Mouse (Mus musculus) liver, adult 2 months (tissue): ENCODE data around the gene Tfap4. TPM values are rescaled to one million over a fixed set of nuclear protein-coding genes. Genes with fewer than 3 reads are reported as not detected.

ENCODE experiments used
- DNase-seq: peaks from one replicate; pipeline ENCODE4 v3.0.0-alpha.2; 2011; ENCODE audit warnings: low read depth, low spot score; ENCODE audit errors: extremely low read depth
- H3K27ac ChIP-seq: fragments of 200-500 bp; replicated peaks from 2 replicates; pipeline ENCODE4 v1.5.1; 2012; ENCODE audit warnings: low read depth, mild to moderate bottlenecking, control low read depth, inconsistent platforms, low read length; ENCODE audit not compliant: insufficient read depth
- H3K27me3 ChIP-seq: fragments of 200-500 bp; 2 replicates; pipeline ENCODE4 v1.6.1; 2012; ENCODE audit warnings: mild to moderate bottlenecking, moderate library complexity, low read length, inconsistent platforms; ENCODE audit not compliant: control insufficient read depth, insufficient read depth
- H3K36me3 ChIP-seq: fragments of 200-500 bp; 2 replicates; pipeline ENCODE4 v1.6.1; 2012; ENCODE audit warnings: low read length, inconsistent platforms; ENCODE audit not compliant: control insufficient read depth, insufficient read depth
- H3K4me1 ChIP-seq: fragments of 200-500 bp; 2 replicates; pipeline ENCODE4 v1.6.1; 2011; ENCODE audit warnings: low read length; ENCODE audit not compliant: control insufficient read depth, insufficient read depth
- H3K4me3 ChIP-seq: fragments of 200-500 bp; 2 replicates; pipeline ENCODE4 v1.5.1; 2011; ENCODE audit warnings: low read depth, mild to moderate bottlenecking, control low read depth, low read length, moderate library complexity; ENCODE audit not compliant: insufficient read depth
- H3K79me2 ChIP-seq: fragments of 200-500 bp; 2 replicates; pipeline ENCODE4 v1.6.1; 2012; ENCODE audit warnings: inconsistent platforms, mild to moderate bottlenecking, low read length, moderate library complexity; ENCODE audit not compliant: control insufficient read depth, insufficient read depth
- H3K9ac ChIP-seq: fragments of 200-500 bp; 2 replicates; pipeline ENCODE4 v1.6.1; 2012; ENCODE audit warnings: low read depth, mild to moderate bottlenecking, control low read depth, inconsistent platforms, low read length
- CTCF ChIP-seq: fragments of 200-500 bp; IDR thresholded peaks from 2 replicates; pipeline ENCODE4 v1.5.1; 2011; ENCODE audit warnings: low read depth, low read length, control low read depth
- POLR2A ChIP-seq: fragments of 200-500 bp; IDR thresholded peaks from 2 replicates; pipeline ENCODE4 v1.6.1; 2011; ENCODE audit warnings: low read length, control low read depth; ENCODE audit not compliant: insufficient read depth; ENCODE audit errors: extremely low read depth
- WGBS: fragments of 180-500 bp; shearing (Covaris S2); methylation state at CpG from one replicate; pipeline ENCODE4 v1.1.7; 2018; 5-methylcytosine and 5-hydroxymethylcytosine counted together
- polyA plus RNA-seq: library from polyadenylated mRNA; depleted of rRNA; stranded (reverse); fragments of >200 nt; gene quantifications from 2 replicates; pipeline ENCODE4 v1.2.3, GENCODE M21; 2012
- total RNA-seq: library from RNA; depleted of rRNA; stranded (reverse); fragments of >200 nt; gene quantifications from 2 replicates; pipeline ENCODE4 v1.2.3, GENCODE M21; 2014

Gene Tfap4
- total and polyA plus RNA-seq, 2 experiments, result 2.5 to 3.2 TPM

DNA sequence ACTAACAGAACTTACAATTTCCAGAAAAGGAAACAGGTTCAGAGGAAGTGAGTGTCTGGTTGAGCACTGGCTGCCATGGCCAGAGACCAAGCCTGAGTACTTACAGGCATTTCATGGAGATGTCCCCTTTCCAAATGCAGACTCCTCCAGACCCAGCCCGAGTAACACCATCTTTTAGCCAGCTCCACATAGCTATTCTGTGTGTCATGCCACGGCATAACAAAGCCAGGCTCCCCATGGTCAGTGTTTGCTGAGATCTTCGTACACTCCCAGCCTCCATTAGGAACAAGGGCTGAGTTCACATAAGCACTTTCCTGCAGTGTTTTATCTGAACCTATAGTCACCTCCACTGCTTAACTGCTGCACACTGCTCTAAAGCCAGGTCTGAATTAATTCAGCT lies 16.4 kb downstream of the Tfap4 start:
- 86% methylated on average over 3 of the region's 3 CpGs for WGBS
- no peak for DNase-seq
- H3K4me3 ChIP-seq, result no peak overlapping the region
- no peak overlapping the region for H3K9ac ChIP-seq
- H3K36me3 ChIP-seq, result peaks cover 5% of the 10 kb centered on the region; the same call in 1 of the 2 replicates
- H3K79me2 ChIP-seq, result no peaks in the 10 kb centered on the region
- no peak overlapping the region for H3K27ac ChIP-seq
- no peak for TF ChIP-seq POLR2A
- no peak for TF ChIP-seq CTCF
- H3K27me3 ChIP-seq, result no peaks in the 10 kb centered on the region
- H3K4me1 ChIP-seq, result peaks cover 2% of the 10 kb centered on the region; the same call in 1 of the 2 replicates

DNA sequence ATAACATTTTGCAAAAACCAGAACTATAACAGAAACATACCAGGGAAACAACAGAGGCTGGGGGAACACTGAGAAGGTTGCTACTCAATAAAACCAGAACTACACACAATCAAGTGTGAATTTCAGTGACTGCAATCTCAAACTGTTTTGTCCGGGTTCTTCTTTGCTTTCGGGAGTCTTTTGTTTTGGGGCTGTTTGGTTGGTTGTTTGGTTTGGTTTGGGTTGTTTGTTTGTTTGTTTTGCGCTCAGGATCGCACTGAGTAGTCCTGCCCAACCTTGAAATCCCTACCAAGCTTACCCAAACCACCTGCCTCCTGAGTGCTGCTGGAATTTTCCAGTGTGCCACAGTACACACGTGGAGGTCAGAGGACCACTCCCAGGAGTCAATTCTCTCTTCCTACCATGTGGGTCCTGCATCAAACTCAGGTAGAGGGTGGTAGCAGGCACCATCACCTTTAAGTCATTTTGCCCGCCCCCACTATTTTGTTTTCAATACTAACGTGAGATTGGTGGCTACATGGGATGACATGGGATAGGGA lies 17.3 kb downstream of the Tfap4 start:
- Histone ChIP-seq H3K36me3 (peaks cover 4% of the 10 kb centered on the region; the same call in 1 of the 2 replicates), H3K9ac (0 out of 2 replicates have a peak overlapping the region, but pooled peaks have one; percentile 1), H3K4me1 (peaks cover 2% of the 10 kb centered on the region; the same call in 1 of the 2 replicates), H3K27ac (no peak overlapping the region), H3K4me3 (no peak overlapping the region), H3K27me3 (no peaks in the 10 kb centered on the region), H3K79me2 (no peaks in the 10 kb centered on the region)
- TF ChIP-seq POLR2A (no peak), CTCF (no peak)
- DNase-seq, result peak; percentile 18
- 33% methylated on average over 7 of the region's 7 CpGs for WGBS

DNA sequence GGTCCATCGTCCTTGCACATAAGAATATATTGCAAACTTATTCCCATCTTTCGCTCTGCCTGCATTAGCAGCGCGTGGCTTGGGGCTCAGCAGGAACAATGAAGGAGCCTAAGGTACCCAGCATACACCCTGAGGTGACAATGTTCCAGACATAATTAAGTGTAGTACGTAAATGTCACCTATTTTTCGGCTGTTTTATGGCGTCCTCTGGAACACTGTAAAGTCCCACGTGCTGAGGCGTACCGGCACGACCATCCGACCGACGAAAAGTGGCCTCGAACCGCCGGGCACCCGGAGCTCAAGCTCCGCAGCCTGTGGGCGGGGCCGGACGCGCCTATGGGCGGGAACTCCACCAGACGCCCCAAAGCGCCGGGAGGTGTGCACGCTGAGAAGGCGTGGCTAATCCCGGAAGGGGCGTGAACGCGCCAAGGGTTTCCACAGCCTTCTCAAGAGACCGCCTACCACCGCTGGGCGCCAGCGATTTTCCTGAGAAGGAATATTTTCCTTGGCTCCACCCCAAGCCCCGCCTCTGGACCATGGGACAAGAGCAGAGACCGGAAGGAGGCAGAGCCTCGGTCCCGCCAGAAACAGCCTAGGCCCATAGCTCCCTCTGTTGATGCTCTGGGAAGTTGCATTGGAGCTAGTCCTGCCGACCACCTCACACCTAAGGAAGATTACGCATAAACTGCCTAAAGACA lies 18.0 kb downstream of the Tfap4 start, which contains the start of gene Srl:
Gene Srl (minus strand): TSS at position 316 of the 698 bp plus-strand sequence.
- peak within 1 kb of the TSS; percentile 51 for H3K4me3 ChIP-seq
- H3K4me1 ChIP-seq, result peaks cover 2% of the 10 kb centered on the region; the same call in 1 of the 2 replicates
- no peak within 1 kb of the TSS for H3K27ac ChIP-seq
- no peaks in the 10 kb centered on the region for H3K79me2 ChIP-seq
- TF ChIP-seq POLR2A (0 out of 2 replicates have a peak, but pooled peaks have one; percentile 27), CTCF (peak; percentile 94)
- H3K27me3 ChIP-seq, result no peaks in the 10 kb centered on the region
- 1% methylated on average over 43 of the region's 43 CpGs for WGBS
- 0 out of 2 replicates have a peak, but pooled peaks cover 4% of the 10 kb centered on the region for H3K36me3 ChIP-seq
- peak within 1 kb of the TSS; percentile 45 for H3K9ac ChIP-seq
- DNase-seq, result peak; percentile 96

DNA sequence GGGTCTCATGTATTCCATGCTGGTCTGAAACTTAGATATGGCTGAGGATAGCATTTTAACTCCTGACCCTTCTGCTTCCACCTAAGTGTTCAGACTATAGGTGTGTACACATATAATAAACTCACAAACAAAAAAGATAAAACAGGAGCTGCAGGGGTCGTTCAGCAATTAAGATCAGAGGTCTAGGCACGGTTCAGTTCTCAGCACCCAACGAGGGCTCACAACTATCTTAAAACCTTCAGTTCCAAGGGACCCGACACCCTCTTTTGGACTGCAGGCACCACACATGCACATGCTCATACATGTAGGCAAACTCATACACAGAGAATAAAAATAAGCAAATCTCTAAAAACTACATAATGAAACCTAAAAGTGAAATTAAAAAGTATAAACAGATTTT lies 18.6 kb downstream of the Tfap4 start:
- peaks cover 2% of the 10 kb centered on the region; the same call in 1 of the 2 replicates for H3K4me1 ChIP-seq
- TF ChIP-seq CTCF (no peak), POLR2A (no peak)
- 0 out of 2 replicates have a peak, but pooled peaks cover 4% of the 10 kb centered on the region for H3K36me3 ChIP-seq
- H3K79me2 ChIP-seq, result no peaks in the 10 kb centered on the region
- no peak overlapping the region for H3K4me3 ChIP-seq
- H3K9ac ChIP-seq, result no peak overlapping the region
- 70% methylated on average over 4 of the region's 4 CpGs for WGBS
- no peaks in the 10 kb centered on the region for H3K27me3 ChIP-seq
- no peak for DNase-seq
- no peak overlapping the region for H3K27ac ChIP-seq

DNA sequence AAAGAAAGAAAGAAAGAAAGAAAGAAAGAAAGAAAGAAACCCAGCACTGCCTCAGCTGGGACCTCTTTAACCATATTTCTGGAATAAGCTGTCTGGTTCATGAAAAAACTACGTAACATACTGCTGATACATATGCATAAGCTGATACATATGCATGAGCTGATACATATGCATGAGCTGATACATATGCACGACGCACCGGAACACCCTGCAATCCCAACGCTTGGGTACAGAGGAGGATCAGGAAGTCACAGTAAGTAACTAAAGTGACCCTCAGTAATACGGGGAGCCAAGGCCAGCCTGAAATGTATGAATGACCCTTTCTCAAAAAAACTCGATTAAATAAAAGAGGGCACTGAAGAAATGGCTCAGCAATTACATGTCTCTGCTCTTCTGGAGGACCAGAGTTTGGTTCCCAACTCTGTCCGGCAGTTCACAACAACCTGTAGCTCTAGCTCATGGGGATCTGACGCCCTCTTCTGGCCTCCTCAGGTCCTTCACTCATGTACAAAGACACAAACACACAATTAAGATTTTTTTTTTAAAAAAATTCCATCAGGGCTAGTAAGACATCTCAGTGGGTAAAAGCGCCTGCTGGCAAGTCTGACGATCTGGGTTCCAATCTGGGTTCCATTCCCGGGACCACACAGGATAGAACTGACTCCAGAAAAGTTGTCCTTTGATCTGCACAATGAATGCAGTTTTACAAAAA lies 19.4 kb downstream of the Tfap4 start:
- Histone ChIP-seq H3K36me3 (0 out of 2 replicates have a peak, but pooled peaks cover 4% of the 10 kb centered on the region), H3K9ac (no peak overlapping the region), H3K4me1 (peaks cover 2% of the 10 kb centered on the region; the same call in 1 of the 2 replicates), H3K79me2 (no peaks in the 10 kb centered on the region), H3K27me3 (no peaks in the 10 kb centered on the region), H3K27ac (no peak overlapping the region), H3K4me3 (no peak overlapping the region)
- TF ChIP-seq CTCF (no peak), POLR2A (no peak)
- WGBS, result 90% methylated on average over 12 of the region's 12 CpGs
- DNase-seq, result peak; percentile 16
